Mouse (Mus musculus): ENCODE data around the gene Tmem54.

The Tmem54 gene

DNA sequence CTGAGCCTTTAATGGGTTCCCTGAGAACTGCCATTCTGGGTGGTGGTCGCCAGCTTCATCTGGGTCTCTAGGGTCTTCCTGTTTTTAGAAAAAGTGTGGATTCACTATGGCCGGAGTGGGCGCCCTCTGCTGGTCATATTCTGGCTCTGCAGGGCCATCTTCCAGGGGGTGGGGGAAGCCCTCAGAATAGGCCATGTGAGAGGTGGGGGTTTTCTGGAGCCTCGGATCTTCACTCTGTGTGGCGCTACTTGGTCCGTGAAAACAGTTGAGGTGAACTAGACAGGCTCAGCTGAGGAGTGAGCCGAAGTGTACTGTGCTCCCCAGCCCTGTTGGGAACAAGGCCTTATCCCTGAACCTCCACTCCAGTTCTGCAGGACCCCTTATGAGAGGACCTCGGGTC lies 24.8 kb downstream of the Tmem54 start:
- peak; percentile 71 to 80 for DNase-seq

DNA sequence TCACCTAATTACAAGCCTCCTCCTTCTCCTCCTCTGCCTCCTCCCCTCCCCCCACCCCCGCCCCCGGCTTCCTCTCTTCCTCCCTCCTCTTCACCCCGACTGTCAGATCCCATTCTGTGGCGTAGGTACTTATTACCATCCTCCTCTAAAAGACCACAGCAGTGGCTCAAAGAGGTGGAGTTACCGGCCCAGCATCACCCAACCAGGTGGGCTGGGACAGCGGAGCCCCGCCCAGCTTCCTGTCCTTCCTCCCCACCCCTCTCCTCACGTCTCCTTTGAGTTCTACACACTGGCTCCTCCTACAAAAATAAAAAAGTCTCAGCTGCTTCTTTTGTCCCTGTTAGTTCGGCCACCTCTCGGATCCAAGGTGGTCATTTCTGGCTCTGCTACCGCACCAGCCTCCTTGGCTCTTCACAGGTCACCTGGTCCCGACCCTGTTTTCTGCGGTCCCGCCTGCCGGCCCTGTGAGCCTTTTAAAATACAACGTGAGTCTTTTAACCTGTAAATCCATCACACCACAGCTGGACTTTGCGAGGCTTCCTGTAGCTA lies 25.5 kb downstream of the Tmem54 start:
- no peak for DNase-seq

GRCm38 (mm10) chr4:129134799-129135585 lies 29.6 kb downstream of the Tmem54 start:
- peak; percentile 92 to 96 for DNase-seq

- no peak for DNase-seq
Observed at GRCm38 (mm10) chr4:129135637-129136036, 30.3 kb downstream of the Tmem54 start.

DNA sequence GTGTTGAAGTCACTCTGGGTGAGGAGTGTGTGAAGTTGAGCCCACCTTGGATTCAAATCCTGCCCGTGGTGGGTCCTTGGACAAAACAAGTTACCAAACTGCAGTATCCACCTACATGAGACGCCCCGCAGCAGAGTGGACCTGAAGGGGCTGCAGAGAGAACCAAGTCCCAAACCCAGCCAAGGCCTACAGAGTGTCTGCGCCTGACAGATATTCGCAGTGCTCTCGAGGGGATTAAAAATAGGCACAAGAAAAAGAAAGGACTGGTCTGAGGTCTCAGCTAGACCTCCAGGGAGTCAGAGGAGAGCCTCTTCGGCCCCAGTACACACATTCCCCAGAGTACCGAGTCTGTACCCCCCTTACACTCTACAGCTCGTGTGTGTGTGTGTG lies 30.8 kb downstream of the Tmem54 start:
- peak in 1 of 2 experiments; percentile 53 for DNase-seq

DNA sequence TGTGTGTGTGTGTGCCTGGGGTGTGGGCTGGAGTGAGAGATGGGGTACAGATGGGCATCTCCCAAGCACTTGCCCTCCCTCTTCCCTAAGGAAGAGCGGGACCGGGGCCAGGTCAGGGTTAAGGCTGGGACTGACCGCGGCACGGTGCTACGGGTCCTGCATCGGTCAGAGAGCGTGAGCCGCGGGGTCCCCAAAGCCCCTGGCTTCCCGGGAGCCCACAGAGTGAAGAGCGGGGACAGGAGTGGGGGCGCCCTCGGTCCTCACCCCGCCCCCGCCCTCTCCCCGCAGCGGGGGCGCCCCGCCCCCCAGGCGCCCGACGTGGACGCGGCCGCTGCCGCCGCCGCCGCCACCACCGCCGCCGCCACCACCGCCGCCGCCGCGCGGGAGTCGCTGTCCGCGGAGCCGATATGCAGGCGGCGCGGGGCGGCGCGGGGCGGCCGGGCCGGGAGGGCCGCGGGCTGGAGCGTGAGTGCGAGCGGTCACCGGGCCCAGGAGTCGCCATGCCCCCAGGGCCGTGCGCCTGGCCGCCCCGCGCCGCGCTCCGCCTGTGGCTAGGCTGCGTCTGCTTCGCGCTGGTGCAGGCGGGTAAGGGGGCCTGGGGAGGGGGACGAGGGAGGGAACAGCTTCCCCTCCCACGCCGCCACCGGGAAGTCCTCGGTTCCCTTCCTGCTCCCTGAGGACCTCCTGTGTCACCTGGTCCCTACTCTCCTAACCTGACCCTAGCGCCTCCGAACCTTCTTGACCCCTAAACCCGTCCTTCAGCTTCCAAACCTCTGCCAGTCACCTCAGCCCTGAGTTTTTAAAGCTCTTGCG lies 31.4 kb downstream of the Tmem54 start, which contains the start of gene Fndc5:
Gene Fndc5, plus strand, starts transcription at position 421 of the 813 bp plus-strand sequence.
- peak; percentile 62 to 66 for DNase-seq

GRCm38 (mm10) chr4:129137392-129138321 lies 32.3 kb downstream of the Tmem54 start:
- DNase-seq: no peak

DNA sequence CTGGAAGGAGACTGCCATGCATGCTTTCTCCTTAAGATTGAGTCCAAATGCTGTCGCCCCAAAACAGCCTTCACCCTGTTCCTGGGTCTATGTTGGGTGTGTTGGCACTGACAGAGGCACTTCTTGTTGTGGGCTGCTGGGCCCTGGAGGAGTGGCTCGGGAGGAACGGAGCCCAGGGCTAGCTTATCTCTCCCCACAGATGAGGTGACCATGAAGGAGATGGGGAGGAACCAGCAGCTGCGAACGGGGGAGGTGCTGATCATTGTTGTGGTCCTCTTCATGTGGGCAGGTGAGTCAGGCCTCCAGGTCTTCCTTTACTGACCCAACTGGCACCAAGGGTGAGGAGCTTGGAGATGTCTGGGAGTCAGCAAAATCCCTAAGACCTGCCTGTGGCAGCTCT lies 34.3 kb downstream of the Tmem54 start:
- no peak for DNase-seq

DNA sequence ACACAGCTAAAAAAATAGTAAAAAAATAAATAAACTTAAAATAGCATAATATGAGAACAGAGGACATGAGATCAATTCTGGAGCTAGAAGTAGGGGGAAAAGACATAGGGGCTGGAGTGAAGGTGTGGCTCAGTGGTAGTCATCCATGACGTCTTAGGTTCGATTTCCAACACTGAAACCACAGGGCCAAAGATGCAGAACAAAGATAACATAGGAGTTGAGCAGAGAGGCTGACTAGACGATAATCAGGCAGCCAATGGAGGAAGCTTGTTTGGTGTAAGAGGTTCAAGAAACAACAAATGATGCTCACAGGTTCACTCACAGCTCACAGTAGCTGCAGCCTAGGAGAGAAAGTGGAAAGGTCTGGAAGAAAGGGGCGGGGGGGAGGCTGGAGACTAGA lies 35.5 kb downstream of the Tmem54 start:
- DNase-seq: no peak

- peak; percentile 65 to 77 for DNase-seq
Observed at GRCm38 (mm10) chr4:129141560-129142438, 36.5 kb downstream of the Tmem54 start.

DNA sequence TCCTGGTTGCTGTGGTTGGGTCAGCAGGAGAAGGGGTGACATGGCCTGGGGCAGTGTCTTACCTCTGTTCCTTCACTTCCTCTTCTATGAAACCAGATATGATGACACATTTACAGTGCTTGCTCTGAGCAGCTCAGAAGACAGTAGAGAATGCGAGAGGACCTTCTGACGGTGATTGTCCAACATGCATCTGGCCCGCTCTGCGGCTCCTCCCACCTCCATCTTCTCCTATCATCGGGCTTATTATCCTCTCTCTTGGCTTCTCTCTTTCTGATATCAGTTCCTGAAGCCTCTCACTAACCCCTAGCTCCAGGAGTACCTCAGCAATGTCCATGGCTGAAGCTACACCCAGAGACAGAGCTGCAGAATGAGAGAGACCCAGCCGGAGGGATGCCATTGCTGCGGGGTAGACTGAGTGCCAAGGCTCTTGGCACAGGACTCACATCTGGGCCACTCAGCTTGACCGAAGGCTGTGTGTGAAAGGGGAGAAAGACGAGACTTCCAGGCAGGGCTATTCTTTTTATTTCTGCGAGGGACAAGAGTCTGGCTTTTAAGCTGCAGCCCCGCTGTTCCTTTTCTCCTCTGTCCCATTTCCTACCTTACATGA lies 37.2 kb downstream of the Tmem54 start:
- no peak for DNase-seq

- DNase-seq: no peak
Observed at GRCm38 (mm10) chr4:129143509-129143908, 38.2 kb downstream of the Tmem54 start.

DNA sequence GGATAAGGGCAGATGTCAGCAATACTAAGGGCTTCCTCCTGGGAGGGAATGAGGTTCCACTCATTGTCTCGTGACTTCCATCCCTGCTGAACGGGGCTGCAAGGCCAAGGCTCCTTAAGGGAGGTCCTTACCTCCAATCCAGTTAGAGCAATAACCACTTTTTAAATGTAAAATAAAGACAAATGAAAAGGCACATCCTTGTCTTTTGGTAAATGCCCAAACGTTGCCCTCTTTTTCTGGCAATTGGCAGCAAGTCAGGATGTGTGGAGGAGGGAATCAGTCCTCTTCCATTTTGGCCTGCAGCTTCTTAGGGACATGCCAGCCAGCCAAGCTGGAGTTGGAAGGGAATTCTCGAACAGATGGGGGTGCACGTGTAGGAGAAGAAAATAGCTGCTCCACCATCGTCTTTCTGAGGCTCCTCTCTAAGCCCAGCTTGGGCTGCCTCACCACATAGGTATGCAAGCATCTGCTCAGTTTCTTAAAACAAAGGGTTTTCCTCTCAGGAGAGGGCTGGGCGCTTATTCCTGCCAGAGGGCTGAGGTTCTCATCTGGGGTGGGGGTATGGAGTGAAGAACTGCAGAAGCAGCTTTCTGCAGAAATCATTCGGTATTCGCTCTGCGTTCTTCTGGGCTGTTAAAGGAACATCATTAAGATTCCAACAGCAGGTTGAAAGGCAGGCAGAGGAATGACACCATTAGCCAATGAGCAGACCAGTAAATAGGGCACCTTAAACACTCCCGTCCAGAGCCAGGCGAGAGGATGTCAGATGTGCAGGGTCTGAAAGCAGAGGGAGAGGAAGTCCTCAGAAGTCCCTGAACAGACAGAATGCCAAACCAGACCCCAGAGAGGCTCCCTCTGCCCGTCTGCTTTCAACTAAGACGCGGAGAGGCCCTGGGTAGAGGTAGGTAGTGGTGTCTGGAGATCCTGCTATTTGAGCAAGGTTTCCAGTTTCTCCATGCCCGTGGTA lies 39.3 kb downstream of the Tmem54 start:
- peak; percentile 92 to 95 for DNase-seq

DNA sequence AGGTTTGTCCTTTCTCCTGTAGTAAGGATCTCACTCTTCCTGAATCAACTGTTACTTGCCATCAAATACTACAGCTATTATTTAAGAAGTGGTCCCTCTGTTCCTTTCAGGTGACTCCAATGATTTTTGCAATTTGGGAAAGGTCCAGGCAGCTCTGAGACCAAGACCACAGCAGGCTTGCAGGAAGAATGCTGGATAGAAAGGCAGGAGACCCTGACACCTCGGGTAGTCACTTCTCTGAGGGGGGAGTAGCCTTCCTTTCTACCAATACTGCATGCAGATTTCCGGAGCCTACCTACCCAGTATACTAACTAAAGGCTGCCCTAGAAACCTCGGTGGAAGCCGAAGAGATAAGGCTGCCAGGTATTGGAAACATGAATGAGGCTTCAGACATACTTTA lies 40.1 kb downstream of the Tmem54 start:
- DNase-seq: no peak

GRCm38 (mm10) chr4:129145943-129146342 lies 40.6 kb downstream of the Tmem54 start:
- no peak for DNase-seq

DNA sequence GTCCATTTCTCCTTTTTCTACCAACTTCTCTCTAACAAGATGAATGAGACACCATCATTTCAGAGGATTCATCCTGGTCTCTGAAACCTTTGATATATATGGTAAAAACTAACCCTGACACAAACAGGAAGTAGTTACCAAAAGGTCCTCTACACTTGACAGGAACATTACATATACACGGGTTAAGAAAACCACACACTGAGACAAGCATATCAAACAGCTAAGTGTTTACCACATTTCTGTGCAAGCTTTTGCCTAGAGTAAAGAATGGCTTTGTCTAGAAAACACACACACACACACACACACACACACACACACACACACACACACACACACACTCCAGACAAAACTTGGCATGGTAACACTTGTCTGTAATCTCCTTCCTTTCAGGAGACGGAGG lies 41.0 kb downstream of the Tmem54 start:
- no peak for DNase-seq

DNA sequence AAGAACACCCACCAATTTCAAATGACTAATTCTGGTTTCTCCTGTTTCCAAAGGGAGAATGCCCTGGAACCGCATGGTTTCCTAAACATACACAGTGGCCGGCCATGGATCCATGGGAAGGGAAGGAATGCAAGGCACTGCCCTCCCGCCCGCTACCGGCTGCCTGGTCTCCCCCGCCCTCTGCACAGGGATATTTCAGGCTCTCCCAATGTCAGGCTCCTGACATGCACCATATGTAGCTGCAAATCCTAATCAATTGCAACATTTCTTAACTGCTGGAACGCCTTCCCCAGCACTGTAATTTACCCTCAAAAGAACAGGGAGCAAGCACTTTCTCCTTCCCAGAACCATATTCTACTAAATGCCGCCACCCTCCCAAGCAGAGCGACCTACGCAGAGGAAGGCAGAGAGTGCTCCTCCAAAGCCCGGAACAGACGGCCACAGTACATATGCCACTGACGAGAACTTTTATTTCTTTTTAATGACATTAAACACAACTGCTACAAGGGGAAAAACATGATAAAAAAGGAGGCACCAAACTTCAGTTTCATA lies 42.3 kb downstream of the Tmem54 start:
- no peak for DNase-seq

- no peak for DNase-seq
Observed at GRCm38 (mm10) chr4:129149321-129149720, 44.0 kb downstream of the Tmem54 start.

- DNase-seq: no peak
Observed at GRCm38 (mm10) chr4:129151276-129151811, 46.0 kb downstream of the Tmem54 start.
